Mouse (Mus musculus) lung, postnatal 25 days (tissue): ENCODE results near the gene Bscl2.

Experiments used
- DNase-seq: peaks from one replicate; pipeline ENCODE4 v3.0.0; 2022; ENCODE audit warnings: low spot score

The Bscl2 gene

GRCm38 (mm10) chr19:8837251-8837791 is at the start of gene Bscl2:
Gene Bscl2, plus strand, starts transcription at chr19:8837467.
- DNase-seq = peak; percentile 80

- DNase-seq = no peak
These were observed 48.7 kb upstream of the Bscl2 start for GRCm38 (mm10) chr19:8788521-8788920.

- no peak for DNase-seq
These were observed 48.1 kb upstream of the Bscl2 start for GRCm38 (mm10) chr19:8789171-8789570.

- no peak for DNase-seq
These were observed 47.1 kb upstream of the Bscl2 start for GRCm38 (mm10) chr19:8790171-8790570.

GRCm38 (mm10) chr19:8798264-8798946 is 38.9 kb upstream of the Bscl2 start, which contains the start of gene Polr2g:
Gene Polr2g, minus strand, starts transcription at chr19:8798577.
- peak; percentile 92 for DNase-seq

DNA sequence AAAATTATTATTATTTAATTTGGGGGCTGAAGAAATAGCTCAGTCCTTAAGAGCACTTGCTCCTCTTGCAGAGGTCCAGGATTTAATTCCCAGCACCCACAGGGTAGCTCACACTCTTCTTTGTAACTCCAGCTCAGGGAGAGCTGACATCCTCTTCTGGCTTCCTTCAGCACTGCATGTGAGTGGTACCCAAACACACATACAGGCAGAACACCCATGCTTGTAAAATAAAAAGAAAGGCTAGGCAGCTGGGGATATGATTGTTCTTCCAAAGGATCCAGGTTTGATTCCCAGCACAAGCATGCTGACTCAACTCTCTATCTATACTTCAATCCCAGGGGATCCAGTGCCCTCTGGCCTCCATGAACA is 38.3 kb upstream of the Bscl2 start:
- DNase-seq = no peak

- peak; percentile 99 for DNase-seq
These were observed 35.0 kb upstream of the Bscl2 start, which contains the start of gene Zbtb3 for GRCm38 (mm10) chr19:8802130-8802821. Gene Zbtb3, plus strand, starts transcription at chr19:8802555.

DNA sequence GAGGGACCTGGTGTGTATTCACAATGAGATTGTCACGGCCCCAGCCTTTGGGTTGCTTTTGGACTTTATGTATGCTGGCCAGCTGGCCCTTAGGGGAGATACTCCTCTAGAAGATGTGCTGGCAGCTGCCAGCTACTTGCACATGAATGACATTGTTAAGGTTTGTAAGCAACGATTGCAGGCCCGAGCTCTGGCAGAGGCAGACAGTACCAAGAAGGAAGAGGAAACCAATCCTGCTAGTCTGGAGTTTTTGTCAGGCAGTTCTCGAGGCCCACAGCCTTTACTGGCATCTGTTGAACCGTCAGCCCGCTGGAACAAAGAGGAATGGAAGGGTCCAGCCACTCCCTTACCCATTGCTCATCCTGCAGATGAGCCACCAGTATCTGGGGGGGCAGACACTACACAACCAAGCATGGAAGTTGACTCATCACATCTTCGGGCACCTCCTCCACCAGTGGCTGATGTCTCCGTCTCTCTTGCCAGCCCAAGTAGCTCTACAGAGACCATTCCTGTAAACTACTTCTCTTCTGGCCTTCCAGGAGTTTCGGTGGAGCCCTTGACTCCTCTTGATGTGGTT is 34.0 kb upstream of the Bscl2 start:
- DNase-seq = no peak

DNA sequence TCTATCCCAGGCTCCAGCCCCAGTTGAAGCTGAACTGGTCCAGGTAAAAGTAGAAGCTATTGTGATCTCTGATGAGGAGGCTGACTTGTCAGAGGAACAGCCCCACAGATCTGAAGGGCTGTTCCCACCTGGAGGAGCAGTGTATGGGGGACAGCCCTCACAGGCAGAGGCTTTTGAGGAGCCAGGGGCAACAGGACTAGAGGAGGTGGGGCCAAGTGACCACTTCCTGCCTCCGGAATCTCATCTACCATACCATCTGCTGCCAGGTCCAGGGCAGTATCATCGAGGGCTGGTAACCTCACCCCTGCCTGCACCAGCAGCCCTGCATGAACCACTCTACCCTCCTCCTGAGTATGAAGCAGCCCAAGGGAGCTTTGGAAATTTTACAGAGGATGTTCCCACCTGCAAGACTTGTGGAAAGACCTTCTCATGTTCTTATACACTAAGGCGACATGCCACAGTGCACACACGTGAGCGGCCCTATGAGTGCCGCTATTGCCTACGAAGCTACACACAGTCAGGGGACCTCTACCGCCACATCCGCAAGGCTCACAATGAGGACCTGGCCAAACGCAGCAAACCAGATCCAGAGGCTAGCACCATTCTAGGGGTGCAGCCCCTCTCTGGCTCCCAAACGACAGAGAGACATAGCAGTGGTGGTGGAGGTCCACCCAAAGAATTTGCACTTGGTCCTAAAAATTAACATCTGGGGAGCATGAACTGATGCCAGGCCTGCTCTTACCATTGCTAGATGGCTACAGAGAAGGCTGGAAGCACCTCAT is 33.2 kb upstream of the Bscl2 start:
- no peak for DNase-seq

DNA sequence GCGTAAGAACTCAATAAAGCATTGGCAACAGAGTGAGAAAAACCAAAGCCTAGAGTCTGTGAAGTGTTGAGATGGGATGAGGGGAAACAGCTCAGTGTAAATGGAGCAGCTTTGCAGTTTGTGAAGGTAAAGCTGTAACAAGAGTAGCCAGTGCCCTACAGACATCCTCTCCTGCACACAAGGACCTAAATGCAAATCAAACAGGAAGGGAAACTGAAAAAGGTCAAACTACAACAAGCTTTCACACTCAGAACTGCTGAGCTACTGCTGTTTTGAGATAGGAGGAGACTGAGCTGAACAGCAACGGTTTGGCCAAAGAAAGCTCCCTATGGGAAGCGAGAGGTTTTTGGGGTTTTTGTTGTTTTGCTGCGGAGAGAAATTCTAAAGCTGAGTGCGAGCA is 30.5 kb upstream of the Bscl2 start:
- no peak for DNase-seq

- no peak for DNase-seq
These were observed 21.5 kb upstream of the Bscl2 start for GRCm38 (mm10) chr19:8815812-8816211.

DNA sequence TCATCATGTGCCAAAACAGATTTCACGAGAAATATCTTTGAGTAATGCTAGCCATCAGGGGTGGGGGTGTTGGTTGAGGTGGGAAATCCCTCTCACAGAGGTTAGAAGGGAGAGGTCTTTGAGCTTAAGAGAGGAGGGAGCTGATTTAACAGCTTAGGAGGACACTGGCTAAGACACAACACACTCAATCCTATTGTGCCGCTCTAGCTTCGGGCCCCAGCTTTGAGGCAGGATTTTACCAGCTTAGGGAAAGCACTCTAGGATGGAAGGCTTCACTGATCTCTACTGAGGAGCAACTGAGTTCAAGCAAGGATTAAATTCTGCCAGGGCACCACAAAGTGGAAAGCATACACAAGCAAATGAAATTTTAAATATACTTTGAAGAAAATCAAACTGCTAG is 20.3 kb upstream of the Bscl2 start:
- DNase-seq = no peak

DNA sequence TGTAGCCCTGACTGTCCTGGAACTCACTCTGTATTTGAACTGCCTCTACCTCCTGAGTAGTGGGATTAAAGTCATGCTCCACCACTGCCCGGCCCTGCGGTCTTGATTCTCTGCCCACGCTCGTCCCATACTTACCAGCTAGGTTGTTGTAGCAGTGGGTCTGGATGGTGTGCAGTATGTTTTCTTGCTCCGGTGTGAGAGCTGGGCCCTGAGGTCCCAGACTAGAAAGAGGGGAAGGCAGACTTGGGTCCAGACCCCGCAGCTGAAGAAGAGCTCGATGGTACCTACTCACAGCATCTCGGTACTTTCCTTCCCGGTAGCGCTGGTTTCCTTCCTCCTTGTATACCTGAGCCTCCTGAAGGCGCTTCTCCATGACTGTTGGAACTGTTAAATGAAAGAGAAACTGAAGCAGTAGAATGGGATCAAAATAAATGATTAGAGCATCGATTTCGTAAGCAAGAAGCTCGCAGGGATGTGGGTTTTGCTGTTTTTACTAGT is 18.9 kb upstream of the Bscl2 start:
- no peak for DNase-seq

DNA sequence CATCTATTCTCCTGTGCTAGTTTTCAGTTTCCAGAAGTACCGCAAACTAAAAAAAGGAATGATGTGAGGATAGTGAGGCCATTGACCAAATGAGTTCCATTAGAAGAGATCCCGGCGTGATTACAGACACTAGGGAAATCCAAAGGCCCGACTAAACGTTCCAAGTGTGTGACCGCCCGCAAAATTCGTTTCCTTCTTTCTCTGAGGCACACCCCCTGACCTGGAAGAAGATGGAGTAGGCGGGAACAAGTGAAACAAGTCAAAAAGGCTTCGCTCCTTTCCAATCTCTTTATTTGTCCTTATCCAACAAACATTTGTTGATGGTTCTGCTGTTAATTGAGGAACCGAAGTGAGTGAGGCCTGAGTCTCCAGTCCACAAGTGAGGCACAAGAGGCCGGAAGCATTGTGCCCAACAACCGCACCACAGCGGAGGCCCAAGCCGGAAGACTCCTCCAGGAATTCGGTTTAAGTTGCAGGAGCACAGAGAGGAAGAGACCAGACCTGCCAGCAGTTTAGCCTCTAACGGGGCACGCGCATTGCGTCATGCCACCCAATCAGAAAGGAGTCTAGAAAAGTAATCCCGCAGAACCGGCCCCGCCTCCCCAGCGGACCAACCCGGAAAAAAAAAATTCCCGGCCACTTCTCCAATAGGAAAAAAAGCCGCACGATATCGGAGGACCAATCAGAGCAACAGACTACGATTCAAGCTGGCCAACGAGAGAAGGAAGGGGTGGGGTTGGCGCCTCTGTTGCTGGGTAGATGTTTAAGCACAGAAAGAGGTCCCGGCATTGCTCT is 18.3 kb upstream of the Bscl2 start, which contains the start of gene Ttc9c:
TSS of gene Ttc9c (minus strand) at position 533 of the 795 bp plus-strand sequence.
- DNase-seq = peak; percentile 99

DNA sequence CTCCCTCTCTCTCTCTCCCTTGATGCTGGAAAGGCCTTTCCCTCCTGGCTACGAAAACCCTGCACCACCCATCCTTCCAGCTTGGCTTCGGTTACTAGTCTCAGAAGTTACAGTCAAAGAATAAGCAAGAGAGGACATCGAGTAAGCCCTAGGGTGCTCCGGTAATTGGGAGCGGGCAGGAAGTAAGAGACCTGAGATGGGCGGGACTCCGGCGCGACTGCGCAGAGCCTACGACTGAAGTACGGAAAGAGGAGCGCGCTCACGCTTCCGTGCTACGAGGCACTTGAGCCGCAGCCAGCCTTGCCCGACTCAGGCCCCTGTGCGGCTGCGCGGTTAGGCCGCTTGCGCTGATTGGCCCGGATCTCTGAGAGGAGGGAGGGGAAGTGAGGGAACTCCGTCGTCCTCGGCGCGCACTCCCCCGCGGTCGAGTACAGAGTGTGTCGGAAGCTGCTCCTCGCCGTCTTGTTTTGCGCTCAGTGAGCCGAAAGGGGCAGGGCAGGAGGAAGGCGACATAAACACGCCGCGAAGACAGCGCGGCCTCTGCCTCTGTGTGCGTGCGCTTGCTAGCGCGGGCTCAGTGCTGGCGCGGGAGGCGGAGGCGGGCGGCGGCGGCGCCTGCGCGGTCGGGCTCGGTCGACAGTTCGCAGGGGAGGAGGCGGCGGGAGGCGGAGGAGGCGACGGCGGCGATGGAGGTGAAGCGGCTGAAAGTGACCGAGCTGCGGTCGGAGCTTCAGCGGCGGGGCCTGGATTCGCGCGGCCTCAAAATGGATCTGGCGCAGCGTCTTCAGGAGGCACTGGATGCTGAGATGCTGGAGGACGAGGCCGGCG is 17.5 kb upstream of the Bscl2 start, which contains the start of gene Hnrnpul2:
TSS of gene Hnrnpul2 (plus strand) at position 415 of the 828 bp plus-strand sequence.
- DNase-seq = peak; percentile 99

DNA sequence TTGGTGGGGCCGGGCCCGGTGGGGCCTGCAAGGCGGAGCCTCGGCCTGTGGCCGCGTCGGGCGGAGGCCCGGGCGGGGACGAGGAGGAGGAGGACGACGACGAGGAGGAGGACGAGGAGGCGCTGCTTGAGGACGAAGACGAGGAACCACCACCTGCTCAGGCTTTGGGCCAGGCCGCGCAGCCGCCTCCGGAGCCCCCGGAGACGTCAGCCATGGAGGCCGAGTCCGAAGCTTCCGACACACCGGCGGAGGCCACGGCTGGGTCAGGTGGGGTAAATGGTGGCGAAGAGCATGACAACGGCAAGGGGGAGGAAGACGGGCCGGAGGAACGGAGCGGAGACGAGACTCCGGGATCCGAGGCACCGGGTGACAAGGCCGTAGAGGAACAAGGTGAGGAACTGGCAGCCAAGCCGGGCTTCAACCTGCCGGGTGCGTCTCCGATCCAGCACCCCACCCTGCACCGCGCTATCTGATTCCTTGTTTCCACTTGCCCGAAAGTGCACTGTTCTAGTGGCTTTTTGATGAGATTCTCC is 16.8 kb upstream of the Bscl2 start:
- DNase-seq = no peak

DNA sequence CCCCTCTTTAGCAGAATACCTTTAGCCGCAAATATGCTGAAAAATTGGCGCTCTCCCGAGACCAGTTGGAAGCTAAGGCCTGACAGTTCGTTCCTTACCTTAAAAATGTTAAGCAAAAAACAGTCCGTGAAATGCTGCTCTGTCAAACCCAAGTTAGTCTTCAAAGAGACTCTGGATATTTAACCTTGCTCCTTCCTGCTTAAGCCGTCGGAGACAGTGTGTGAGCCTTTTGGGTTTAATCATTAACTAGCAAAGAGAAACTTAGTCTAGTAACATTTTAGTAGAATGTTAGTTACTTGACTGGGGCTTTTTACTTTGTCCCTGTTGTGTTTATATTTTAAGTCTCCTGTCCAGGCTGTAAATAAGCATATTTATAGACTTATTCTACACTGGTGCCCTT is 16.1 kb upstream of the Bscl2 start:
- DNase-seq = no peak

DNA sequence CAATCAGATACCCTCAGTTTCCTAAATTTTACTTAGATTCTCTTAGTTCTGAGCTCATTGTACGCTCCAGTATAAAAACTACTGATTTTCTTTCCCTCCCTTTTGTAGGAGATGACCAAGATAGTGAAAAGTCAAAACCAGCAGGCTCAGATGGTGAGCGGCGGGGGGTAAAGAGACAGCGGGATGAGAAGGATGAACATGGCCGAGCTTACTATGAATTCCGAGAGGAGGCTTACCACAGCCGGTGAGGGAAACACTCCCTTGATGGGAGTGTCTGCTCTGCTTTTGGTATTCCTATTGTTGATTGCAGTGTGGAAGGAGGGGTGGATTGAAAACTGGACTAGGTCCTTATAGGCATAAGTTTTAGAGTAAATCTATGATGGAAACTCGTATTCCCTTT is 14.6 kb upstream of the Bscl2 start:
- DNase-seq = no peak

DNA sequence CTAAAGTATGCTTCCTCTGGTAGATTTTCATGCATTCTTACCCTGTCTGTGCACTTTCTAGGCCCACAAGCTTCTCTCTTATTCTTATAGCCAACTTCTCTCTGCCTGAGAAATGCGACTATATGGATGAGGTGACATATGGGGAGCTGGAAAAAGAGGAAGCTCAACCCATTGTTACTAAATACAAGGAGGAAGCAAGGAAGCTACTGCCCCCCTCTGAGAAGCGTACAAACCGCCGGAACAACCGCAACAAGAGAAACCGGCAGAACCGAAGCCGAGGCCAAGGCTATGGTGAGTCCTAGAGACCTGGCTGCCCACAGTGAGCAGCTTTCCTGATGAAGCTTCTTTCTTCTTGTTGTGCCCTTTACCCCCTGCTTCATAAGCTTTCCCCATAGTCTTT is 7.6 kb upstream of the Bscl2 start, which contains the start of gene AC129217.1:
TSS of gene AC129217.1 (plus strand) at position 114 of the 400 bp plus-strand sequence.
- no peak for DNase-seq

DNA sequence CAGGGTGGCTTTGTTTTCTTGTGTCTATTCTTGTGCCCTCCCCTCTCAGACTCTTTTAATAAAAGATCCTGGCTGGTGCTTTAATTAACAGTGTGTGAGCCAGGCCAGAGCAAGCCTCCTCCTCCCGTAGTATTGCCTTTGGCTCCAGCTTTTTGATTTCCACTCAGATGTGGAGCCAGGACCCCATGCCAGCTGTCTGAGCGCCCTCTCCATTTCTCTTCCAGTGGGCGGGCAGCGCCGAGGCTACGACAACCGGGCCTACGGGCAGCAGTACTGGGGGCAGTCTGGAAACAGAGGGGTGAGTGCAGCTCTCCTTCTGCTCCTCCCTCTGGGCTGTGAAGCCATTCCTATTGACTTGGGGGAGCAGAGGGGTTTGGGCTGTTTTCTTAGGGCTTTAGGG is 6.6 kb upstream of the Bscl2 start:
- DNase-seq = no peak
